8 mouse cellular contexts compared by ENCODE assay signal in the genomic region with DNA sequence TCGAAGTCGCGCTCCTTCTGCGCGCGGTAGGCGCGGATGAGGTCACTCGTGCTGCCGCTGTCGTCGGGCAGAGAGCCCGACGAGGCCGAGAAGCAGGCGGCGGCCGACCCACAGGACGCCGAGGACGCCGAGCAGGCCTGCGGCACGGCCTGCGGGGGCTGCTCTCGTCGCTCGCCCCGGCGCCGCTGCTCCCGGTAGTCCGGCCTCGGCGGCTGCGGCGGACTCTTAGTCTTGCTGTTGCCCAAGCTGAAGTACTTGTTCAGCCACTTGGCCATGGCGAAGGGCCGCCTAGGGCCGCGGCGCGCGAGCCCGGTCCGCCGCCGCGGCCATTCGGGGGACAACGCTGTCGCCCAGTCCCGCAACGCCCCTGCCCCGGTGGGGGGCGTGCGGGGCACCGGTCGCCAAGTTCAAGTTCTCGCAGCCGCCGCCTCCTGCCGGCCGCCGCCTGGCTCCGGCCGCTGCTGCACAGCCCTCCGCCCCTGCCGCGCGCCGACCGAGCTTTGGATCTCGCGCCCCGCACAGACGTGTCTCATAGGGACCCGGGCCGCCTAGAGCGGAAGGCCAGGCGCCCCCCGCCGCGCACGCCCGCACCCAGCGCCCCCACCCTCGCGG. TPM values are rescaled to one million over a fixed set of nuclear protein-coding genes. Genes with fewer than 3 reads are reported as not detected.
A peak's percentile ranks its signal among the peaks of the same experiment; 100 is the strongest.
DNase-seq lines count a peak whose midpoint lies in the region; ATAC-seq and TF ChIP-seq lines count a peak whose summit lies in the region.

No protein-coding gene starts in this region.

- no peak for TF ChIP-seq POLR2A in spleen, adult 2 months (IDR thresholded peaks at IDR 0.05; ENCODE audit: low read depth, low read length)

- no peak for TF ChIP-seq CTCF in gastrocnemius, adult 2 months (IDR thresholded peaks at IDR 0.05)
- TF ChIP-seq CTCF in lung, embryonic 14.5 days (IDR thresholded peaks at IDR 0.05; ENCODE audit: low read depth), result 0 out of 2 replicates have a peak, but pooled peaks have one; percentile 0
- TF ChIP-seq CTCF in spleen, adult 2 months (IDR thresholded peaks at IDR 0.05; ENCODE audit: extremely low read depth, insufficient read depth, insufficient read length, insufficient replicate concordance), result no peak

- no peaks in the 10 kb centered on the region for H3K36me3 ChIP-seq in intestine, embryonic 14.5 days (ENCODE audit: control insufficient read depth, insufficient read depth, low read length)
- H3K36me3 ChIP-seq in lung, embryonic 14.5 days (ENCODE audit: insufficient read depth), result 0 out of 2 replicates have a peak, but pooled peaks cover 14% of the 10 kb centered on the region
- H3K36me3 ChIP-seq in spleen, adult 2 months (ENCODE audit: control insufficient read depth, insufficient read depth, low read length), result no peaks in the 10 kb centered on the region

- peak overlapping the region; percentile 97 for H3K27ac ChIP-seq in gastrocnemius, adult 2 months
- peak overlapping the region; percentile 84 for H3K27ac ChIP-seq in intestine, embryonic 14.5 days (ENCODE audit: low read depth)
- H3K27ac ChIP-seq in lung, embryonic 14.5 days (ENCODE audit: low read depth), result peak overlapping the region; percentile 94
- H3K27ac ChIP-seq in spleen, adult 2 months (ENCODE audit: insufficient read depth, low read length), result no peak overlapping the region

- peak overlapping the region; percentile 96 for H3K4me2 ChIP-seq in intestine, embryonic 14.5 days (ENCODE audit: low read length)
- H3K4me2 ChIP-seq in lung, embryonic 14.5 days, result peak overlapping the region; percentile 98

- intact Hi-C loops in gastrocnemius, adult 2 months (cut with DNase I), result loop anchor here (1.0 to 10.0 kb wide), 5 partner anchors 63 to 515 kb away; partner anchors contain the start of genes Polr1e, Tmod1, Tomm5 and Zbtb5

- peak; percentile 27 for DNase-seq in right cerebral cortex, postnatal 4 days
- DNase-seq in right cerebral cortex, postnatal 36 days (ENCODE audit: low spot score in 2 of 2), result no peak
- DNase-seq in adrenal gland, postnatal 14 days, result peak; percentile 77
- DNase-seq in gastrocnemius, adult 2 months, result peak; percentile 71
- DNase-seq in intestine, embryonic 14.5 days (ENCODE audit: low spot score), result peak; percentile 80
- peak; percentile 70 for DNase-seq in lung, embryonic 14.5 days
- DNase-seq in spleen, adult 2 months (ENCODE audit: low read depth in 1 of 2, low spot score in 2 of 2), result no peak
- no peak for DNase-seq in left cerebral cortex, adult 11 months (ENCODE audit: low spot score)

- no peaks in the 10 kb centered on the region for H3K27me3 ChIP-seq in intestine, embryonic 14.5 days (replicated peaks; ENCODE audit: control insufficient read depth, insufficient read depth, low read length)
- H3K27me3 ChIP-seq in lung, embryonic 14.5 days (ENCODE audit: insufficient read depth, low read length), result no peaks in the 10 kb centered on the region
- peaks cover 13% of the 10 kb centered on the region for H3K27me3 ChIP-seq in spleen, adult 2 months (ENCODE audit: control insufficient read depth, insufficient read depth, low read length)

- peak overlapping the region; percentile 85 for H3K9ac ChIP-seq in intestine, embryonic 14.5 days (ENCODE audit: low read length)
- H3K9ac ChIP-seq in lung, embryonic 14.5 days, result peak overlapping the region; percentile 82

- peaks cover 35% of the 10 kb centered on the region for H3K4me1 ChIP-seq in intestine, embryonic 14.5 days (replicated peaks; ENCODE audit: control insufficient read depth, insufficient read depth, low read length)
- H3K4me1 ChIP-seq in lung, embryonic 14.5 days (ENCODE audit: insufficient read depth), result peaks cover 22% of the 10 kb centered on the region
- peaks cover 6% of the 10 kb centered on the region for H3K4me1 ChIP-seq in spleen, adult 2 months (ENCODE audit: control insufficient read depth, insufficient read depth, insufficient read length)

- H3K9me3 ChIP-seq in intestine, embryonic 14.5 days (ENCODE audit: control insufficient read depth, low read length), result no peaks in the 10 kb centered on the region
- no peaks in the 10 kb centered on the region for H3K9me3 ChIP-seq in lung, embryonic 14.5 days (ENCODE audit: low read depth, low read length)

- H3K4me3 ChIP-seq in gastrocnemius, adult 2 months, result peak overlapping the region; percentile 87
- H3K4me3 ChIP-seq in intestine, embryonic 14.5 days (ENCODE audit: low read depth, low read length), result peak overlapping the region; percentile 81
- peak overlapping the region; percentile 79 for H3K4me3 ChIP-seq in lung, embryonic 14.5 days (ENCODE audit: low read depth, low read length)
- peak overlapping the region; percentile 79 for H3K4me3 ChIP-seq in spleen, adult 2 months (ENCODE audit: extremely low read depth, insufficient read depth, insufficient read length)

- under 1% methylated on average over 89 of the region's 89 CpGs for WGBS in intestine, embryonic 14.5 days
- under 1% methylated on average over 84 of the region's 89 CpGs for WGBS in lung, embryonic 14.5 days
- WGBS in spleen, adult 2 months, result 1% methylated on average over 80 of the region's 89 CpGs

- peak; percentile 0; the same call in 1 of the 2 replicates for ATAC-seq in intestine, embryonic 14.5 days (replicated peaks; ENCODE audit: low FRiP score, low TSS enrichment, low read depth)
- ATAC-seq in lung, embryonic 14.5 days (ENCODE audit: insufficient read depth), result peak; percentile 52; the same call in 1 of the 2 replicates

RNA-seq across cellular contexts. Expression of gene Shb, which starts 2.2 kb away (rescaled TPM):
- 71.2 and 76.8 TPM in 2 replicates for total RNA-seq in adrenal gland, postnatal 14 days (2021)
- total RNA-seq in gastrocnemius, adult 2 months (2021), result 10 to 100 TPM in 1 of 2 experiments, 1 to 10 TPM in 1; 6.5 to 10.0 TPM
- polyA plus RNA-seq in intestine, embryonic 14.5 days (2014; fragmentation: Nextera tagmentation; extraction: Ambion mirVana), result 5.3 and 7.3 TPM in 2 replicates
- 10.6 TPM in 2 replicates for polyA plus RNA-seq in lung, embryonic 14.5 days (2014; fragmentation: Nextera tagmentation; extraction: Ambion mirVana)
- 8.6 and 9.7 TPM in 2 replicates for polyA plus RNA-seq in spleen, adult 2 months (2012; rRNA removed)

Comparison
In these comparisons a context has a peak if more than half of its experiments do, and no peak if none do; other contexts are left out.
1. DNase-seq: peak in right cerebral cortex, postnatal 4 days (single experiment), adrenal gland, postnatal 14 days (single experiment), gastrocnemius, adult 2 months (single experiment), intestine, embryonic 14.5 days (single experiment) and lung, embryonic 14.5 days (single experiment); none in right cerebral cortex, postnatal 36 days (0 of 2), spleen, adult 2 months (0 of 2) and left cerebral cortex, adult 11 months (single experiment).
2. Peak in every context shown above with its lines, with median percentiles within 50 percentile points of each other: H3K4me3 ChIP-seq.